Mouse (Mus musculus): ENCODE results near the gene Syngr2. TPM values are rescaled to one million over a fixed set of nuclear protein-coding genes. Genes with fewer than 3 reads are reported as not detected.

Gene Syngr2
- polyA plus RNA-seq, 1 experiment from 2014 or later, result 74.0 TPM

DNA sequence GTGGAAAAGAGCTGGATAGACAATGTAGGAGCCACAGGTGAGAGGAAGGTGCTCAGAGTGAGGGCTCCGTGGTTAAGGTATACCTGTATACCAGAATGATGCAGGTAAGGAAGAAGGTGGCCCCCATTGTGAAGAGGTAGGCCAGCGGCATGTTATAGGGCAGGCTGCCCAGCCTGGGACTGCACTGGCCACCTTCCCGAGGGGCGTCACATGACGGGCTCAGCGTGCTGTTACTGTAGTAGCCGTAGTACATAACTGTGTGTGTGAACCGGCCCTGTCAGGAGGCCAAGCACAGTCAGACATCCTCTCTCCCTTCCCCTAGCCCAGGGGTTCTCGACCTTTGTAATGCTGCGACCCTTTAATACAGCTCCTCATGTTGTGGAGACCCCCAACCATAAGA lies 34.5 kb upstream of the Syngr2 start:
- no peak overlapping the region for H3K27ac ChIP-seq
- H3K27me3 ChIP-seq, result no peaks in the 10 kb centered on the region
- no peak overlapping the region for H3K4me2 ChIP-seq
- 93% methylated on average over 10 of the region's 10 CpGs for WGBS
- H3K4me1 ChIP-seq, result peaks cover 21% of the 10 kb centered on the region
- no peak overlapping the region for H3K9ac ChIP-seq
- peaks cover 48% of the 10 kb centered on the region for H3K36me3 ChIP-seq
- no peak for ATAC-seq (ENCODE audit: insufficient number of reproducible peaks, low FRiP score, low TSS enrichment, low read depth)
- no peak overlapping the region for H3K4me3 ChIP-seq
- H3K9me3 ChIP-seq, result no peaks in the 10 kb centered on the region

DNA sequence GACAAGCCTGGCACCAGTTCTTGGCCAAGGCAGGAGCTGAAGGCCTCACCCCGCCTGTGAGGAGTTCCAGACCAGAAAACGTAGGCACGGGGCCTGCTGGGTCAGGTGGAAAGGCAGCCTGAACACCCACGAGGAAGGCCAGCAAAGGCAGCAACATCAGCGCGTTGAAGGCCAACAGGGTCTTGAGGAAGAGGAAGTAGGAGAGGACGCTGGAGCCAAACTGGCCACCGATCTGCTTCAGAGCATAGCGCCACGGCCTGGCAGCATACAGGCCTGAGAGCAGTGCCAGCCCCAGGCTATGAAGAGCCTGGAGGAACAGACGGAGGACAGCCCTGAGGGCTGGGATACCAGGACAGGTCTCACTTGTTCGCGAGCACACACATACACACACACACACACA lies 33.9 kb upstream of the Syngr2 start:
- no peak overlapping the region for H3K4me2 ChIP-seq
- H3K27me3 ChIP-seq, result no peaks in the 10 kb centered on the region
- no peaks in the 10 kb centered on the region for H3K9me3 ChIP-seq
- peaks cover 27% of the 10 kb centered on the region for H3K4me1 ChIP-seq
- H3K9ac ChIP-seq, result no peak overlapping the region
- H3K36me3 ChIP-seq, result peaks cover 48% of the 10 kb centered on the region
- ATAC-seq (ENCODE audit: insufficient number of reproducible peaks, low FRiP score, low TSS enrichment, low read depth), result no peak
- no peak overlapping the region for H3K4me3 ChIP-seq
- 90% methylated on average over 11 of the region's 13 CpGs for WGBS
- no peak overlapping the region for H3K27ac ChIP-seq

DNA sequence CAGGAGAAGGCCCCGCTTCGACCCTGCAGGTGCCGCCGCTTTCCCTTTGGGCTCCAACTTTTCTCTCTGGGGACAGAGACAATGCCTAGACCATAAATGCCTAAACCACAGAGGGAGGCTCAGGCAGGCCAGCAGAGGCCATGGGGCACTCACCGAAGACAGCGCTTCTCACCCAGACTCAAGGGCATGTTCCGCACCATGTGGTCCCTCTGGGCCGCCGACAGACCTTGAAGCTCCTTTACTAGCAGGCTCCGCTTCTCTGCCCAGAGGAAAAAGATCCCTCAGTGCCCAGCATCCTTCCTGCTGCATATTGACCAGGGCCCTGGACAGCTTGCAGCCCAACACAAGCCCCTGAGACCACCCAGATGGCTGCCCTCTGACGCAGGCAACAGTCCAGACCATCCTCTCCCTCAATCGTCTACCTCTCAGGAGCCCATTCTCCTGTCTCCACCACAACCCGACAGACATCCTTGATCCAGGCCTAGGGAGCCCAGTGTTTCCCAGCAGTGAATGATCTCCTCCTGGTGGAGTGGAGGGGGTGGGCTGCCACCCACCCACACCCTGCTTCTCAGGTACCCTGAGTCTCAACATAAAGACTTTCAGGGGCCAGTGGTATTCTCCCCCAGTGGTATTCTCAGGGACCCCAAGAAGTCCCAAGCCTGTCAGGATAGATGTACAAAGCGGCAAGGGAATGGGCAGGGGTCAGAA lies 33.2 kb upstream of the Syngr2 start:
- Histone ChIP-seq H3K4me2 (no peak overlapping the region), H3K4me1 (peaks cover 34% of the 10 kb centered on the region), H3K4me3 (no peak overlapping the region), H3K27me3 (no peaks in the 10 kb centered on the region), H3K9me3 (no peaks in the 10 kb centered on the region), H3K27ac (no peak overlapping the region), H3K9ac (no peak overlapping the region), H3K36me3 (peaks cover 48% of the 10 kb centered on the region)
- 91% methylated on average over 14 of the region's 14 CpGs for WGBS
- no peak for ATAC-seq (ENCODE audit: insufficient number of reproducible peaks, low FRiP score, low TSS enrichment, low read depth)

DNA sequence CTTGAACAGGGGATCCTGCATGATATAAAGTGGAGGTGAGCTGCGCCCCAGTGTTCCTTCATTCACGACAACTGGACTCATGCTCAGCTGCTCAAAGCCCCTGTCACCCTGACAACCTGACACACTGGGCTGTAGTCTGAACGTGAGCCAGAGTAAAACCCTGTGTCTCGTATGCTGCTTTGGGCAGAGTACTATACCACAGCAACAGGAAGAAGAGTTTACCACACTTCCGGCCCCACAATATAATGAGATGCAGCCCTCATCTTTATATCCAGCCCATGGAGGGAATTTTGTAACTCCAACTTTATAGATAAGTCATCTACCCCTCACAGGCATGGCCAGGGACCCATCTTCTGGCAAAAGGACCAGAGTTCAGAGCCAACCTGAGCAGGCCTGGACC lies 32.4 kb upstream of the Syngr2 start:
- Histone ChIP-seq H3K4me1 (peaks cover 43% of the 10 kb centered on the region), H3K4me3 (no peak overlapping the region), H3K27me3 (0 out of 2 replicates have a peak, but pooled peaks cover 4% of the 10 kb centered on the region), H3K4me2 (no peak overlapping the region), H3K9ac (no peak overlapping the region), H3K9me3 (no peaks in the 10 kb centered on the region), H3K27ac (no peak overlapping the region), H3K36me3 (peaks cover 42% of the 10 kb centered on the region)
- WGBS, result 77% methylated on average over 5 of the region's 5 CpGs
- ATAC-seq (ENCODE audit: insufficient number of reproducible peaks, low FRiP score, low TSS enrichment, low read depth), result no peak

DNA sequence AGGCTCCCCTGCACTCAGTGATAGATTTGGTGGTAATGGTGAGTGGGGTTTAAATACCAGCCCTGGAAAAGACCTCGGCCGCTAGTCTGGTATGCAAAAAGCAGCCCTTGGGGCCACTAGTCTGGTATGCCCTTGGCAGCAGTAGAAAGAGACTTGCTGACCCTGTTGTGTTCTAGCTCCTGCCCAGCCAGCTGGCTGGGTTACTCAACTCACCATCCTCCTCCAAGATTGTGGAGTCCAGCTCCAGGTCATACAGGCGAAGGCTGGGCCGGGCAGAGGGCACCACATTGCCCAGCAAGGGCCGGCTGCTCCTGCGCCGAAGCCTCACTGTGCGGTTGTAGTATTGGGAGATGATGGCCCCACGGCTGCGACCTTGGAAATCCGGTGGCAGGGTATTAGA lies 31.4 kb upstream of the Syngr2 start:
- Histone ChIP-seq H3K9me3 (no peaks in the 10 kb centered on the region), H3K27me3 (peaks cover 9% of the 10 kb centered on the region; the same call in 1 of the 2 replicates), H3K4me2 (no peak overlapping the region), H3K27ac (no peak overlapping the region), H3K4me1 (peaks cover 47% of the 10 kb centered on the region), H3K4me3 (no peak overlapping the region), H3K36me3 (peaks cover 34% of the 10 kb centered on the region), H3K9ac (no peak overlapping the region)
- 90% methylated on average over 11 of the region's 11 CpGs for WGBS
- no peak for ATAC-seq (ENCODE audit: insufficient number of reproducible peaks, low FRiP score, low TSS enrichment, low read depth)

DNA sequence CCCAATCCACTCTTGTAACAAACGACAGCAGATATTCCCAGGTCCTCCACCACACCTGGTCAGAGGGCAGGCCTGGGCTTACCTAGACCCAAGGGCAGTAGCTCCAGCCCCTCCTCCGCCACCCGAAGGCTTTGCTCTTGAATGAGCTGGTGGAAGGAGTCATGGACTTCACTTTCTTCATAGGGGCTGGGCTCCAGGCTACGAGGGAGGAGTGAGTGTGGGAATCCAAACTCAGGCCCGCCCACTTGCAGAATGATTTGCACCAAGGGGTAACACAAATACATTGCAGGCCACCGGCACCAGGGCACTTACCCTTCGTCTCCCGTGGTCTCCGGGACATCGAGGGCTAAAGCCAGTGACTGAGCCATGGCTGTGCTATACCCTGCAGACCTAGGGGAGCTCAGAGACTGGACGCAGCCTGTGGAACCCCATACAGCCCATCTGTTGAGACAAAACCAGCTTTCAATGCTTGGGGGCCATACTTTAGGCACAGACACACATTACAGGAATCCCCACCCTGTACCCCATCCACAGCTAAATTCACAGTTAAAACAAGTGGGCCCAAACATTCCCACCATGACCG lies 30.5 kb upstream of the Syngr2 start:
- Histone ChIP-seq H3K9me3 (no peaks in the 10 kb centered on the region), H3K4me1 (peaks cover 54% of the 10 kb centered on the region), H3K27me3 (peaks cover 10% of the 10 kb centered on the region; the same call in 1 of the 2 replicates), H3K36me3 (peaks cover 26% of the 10 kb centered on the region), H3K27ac (peak overlapping the region; percentile 83), H3K4me2 (peak overlapping the region; percentile 93), H3K9ac (no peak overlapping the region), H3K4me3 (peak overlapping the region; percentile 46)
- WGBS, result 48% methylated on average over 12 of the region's 12 CpGs
- ATAC-seq (ENCODE audit: insufficient number of reproducible peaks, low FRiP score, low TSS enrichment, low read depth), result no peak

DNA sequence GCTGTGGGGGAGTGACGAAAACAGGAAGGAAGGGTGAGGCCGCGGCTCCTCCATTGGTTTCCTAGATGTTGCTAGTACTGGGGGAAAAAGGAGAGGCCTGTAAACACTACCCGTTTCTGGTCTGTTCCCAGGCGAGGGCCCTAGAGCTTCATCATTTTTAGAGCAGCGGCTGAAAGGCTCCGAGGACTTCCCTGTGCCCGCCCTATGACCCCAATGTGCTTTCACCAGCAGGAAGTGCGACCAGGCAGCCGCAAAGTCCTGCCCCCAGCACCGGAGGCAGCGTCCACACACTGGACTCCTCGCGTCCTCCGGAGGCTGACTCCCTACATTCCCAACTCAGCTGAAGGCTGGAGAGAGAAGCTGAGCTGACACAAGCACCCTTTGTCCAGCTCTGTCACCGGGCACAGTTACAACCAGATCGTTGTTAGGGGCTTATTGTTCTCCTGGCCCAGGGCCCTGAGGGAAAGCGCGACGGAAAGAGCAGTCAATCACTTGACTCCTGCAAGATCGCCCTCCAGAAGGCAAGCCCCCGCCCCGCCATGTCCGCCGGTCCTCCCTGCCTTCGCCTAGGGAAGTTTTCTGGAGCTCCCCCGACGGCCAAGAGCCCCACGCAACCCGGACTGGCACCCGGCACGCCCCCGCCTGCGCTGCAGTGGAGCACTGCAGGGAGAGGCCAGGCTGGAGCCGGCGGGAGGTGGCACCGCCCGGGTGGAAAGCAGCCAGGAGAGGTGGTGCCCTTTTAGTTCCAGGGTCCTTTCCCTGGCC lies 29.9 kb upstream of the Syngr2 start:
- Histone ChIP-seq H3K4me1 (peaks cover 54% of the 10 kb centered on the region), H3K9me3 (no peaks in the 10 kb centered on the region)

DNA sequence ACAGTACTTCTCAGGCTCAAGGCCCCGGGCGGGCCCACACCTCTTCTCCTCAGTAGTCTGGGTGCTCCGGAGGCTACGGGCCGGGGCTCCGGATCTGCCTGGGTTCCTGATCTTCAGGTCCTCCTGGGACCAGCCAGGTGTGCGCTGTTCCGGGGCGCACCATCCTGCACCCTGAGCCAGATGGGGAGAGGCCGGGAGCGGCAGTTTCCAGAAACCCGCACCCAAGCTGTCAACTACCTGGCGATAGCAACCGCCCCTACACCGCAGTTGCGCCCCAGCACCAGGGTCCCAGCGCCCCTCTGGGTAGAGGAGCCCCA lies 29.3 kb upstream of the Syngr2 start:
- Histone ChIP-seq H3K4me3 (peak overlapping the region; percentile 46), H3K9ac (peak overlapping the region; percentile 50), H3K36me3 (peaks cover 15% of the 10 kb centered on the region), H3K27me3 (peaks cover 10% of the 10 kb centered on the region; the same call in 1 of the 2 replicates), H3K27ac (peak overlapping the region; percentile 83), H3K4me1 (peaks cover 54% of the 10 kb centered on the region), H3K4me2 (peak overlapping the region; percentile 93), H3K9me3 (no peaks in the 10 kb centered on the region)
- 2% methylated on average over 17 of the region's 17 CpGs for whole genome bisulfite sequencing
- peak; percentile 17 for ATAC-seq (ENCODE audit: insufficient number of reproducible peaks, low FRiP score, low TSS enrichment, low read depth)

More for the DNA sequence above, 29.9 kb upstream of the Syngr2 start:
- Histone ChIP-seq H3K36me3 (peaks cover 21% of the 10 kb centered on the region), H3K27ac (peak overlapping the region; percentile 83), H3K4me2 (peak overlapping the region; percentile 93), H3K4me3 (peak overlapping the region; percentile 46), H3K27me3 (peaks cover 10% of the 10 kb centered on the region; the same call in 1 of the 2 replicates), H3K9ac (peak overlapping the region; percentile 50)
- 3% methylated on average over 38 of the region's 38 CpGs for WGBS
- peak; percentile 25; the same call in 1 of the 2 replicates for ATAC-seq (ENCODE audit: insufficient number of reproducible peaks, low FRiP score, low TSS enrichment, low read depth)

DNA sequence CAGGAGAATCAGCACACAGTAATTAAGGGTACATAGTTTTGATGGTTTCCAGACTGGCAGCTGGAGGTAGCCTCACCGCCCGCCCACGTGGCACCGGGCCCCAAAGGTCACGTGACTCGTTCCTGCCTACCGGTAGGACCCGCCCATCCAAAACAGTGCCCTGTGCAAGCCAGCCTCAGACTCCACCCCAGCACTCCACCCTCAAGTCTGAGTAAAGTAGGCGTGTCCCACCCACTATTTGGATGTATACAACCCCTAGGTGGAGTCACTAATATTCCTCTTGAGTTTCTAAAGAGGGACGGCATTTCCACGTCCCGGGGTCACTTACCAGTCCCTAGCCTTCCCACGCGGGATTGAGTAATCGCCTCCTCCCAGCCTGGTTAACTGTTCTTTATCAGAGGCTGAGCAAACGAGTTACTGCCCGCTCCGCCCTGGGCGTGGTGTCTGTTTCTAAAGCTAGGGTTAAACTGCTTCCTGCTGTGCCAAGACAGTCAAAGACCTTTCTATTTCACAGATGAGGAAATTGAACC lies 28.8 kb upstream of the Syngr2 start:
- Histone ChIP-seq H3K4me2 (peak overlapping the region; percentile 93), H3K36me3 (peaks cover 10% of the 10 kb centered on the region), H3K9me3 (no peaks in the 10 kb centered on the region), H3K27ac (peak overlapping the region; percentile 83), H3K9ac (peak overlapping the region; percentile 50), H3K4me3 (peak overlapping the region; percentile 46), H3K4me1 (peaks cover 54% of the 10 kb centered on the region), H3K27me3 (peaks cover 10% of the 10 kb centered on the region; the same call in 1 of the 2 replicates)
- WGBS, result 1% methylated on average over 19 of the region's 19 CpGs
- peak; percentile 78 for ATAC-seq (ENCODE audit: insufficient number of reproducible peaks, low FRiP score, low TSS enrichment, low read depth)

DNA sequence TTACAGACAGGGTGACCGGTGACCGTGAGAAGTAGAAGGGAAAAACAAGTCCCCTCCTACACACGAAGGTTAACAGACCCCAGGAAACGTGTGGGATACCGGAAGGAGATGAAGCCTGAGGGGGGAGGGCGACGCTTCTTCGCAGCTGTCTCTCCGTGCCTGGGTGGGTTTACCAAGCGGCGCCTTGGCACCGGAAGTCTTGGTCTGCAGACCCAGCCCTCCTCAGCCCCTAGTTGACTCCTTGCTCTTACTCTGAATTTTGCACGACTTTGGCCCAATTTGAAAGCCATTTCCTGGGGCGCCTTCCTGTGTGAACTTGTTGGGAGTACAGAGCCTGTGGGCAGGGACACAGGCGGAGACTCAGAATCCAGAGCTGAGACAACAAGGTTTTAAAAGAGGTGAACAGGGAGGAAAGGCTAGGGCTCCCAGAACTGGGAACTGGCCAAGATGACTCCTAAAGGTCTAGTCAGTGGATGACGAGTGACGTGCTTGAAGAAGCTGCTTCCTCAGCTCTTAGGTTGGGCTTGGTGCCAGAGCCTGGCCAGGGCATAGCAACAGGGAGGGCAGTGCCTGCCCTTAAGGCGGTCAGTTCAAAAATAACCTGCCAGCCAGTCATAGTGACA lies 28.2 kb upstream of the Syngr2 start:
- WGBS, result 15% methylated on average over 18 of the region's 18 CpGs
- no peak overlapping the region for H3K9ac ChIP-seq
- no peak for ATAC-seq (ENCODE audit: insufficient number of reproducible peaks, low FRiP score, low TSS enrichment, low read depth)

DNA sequence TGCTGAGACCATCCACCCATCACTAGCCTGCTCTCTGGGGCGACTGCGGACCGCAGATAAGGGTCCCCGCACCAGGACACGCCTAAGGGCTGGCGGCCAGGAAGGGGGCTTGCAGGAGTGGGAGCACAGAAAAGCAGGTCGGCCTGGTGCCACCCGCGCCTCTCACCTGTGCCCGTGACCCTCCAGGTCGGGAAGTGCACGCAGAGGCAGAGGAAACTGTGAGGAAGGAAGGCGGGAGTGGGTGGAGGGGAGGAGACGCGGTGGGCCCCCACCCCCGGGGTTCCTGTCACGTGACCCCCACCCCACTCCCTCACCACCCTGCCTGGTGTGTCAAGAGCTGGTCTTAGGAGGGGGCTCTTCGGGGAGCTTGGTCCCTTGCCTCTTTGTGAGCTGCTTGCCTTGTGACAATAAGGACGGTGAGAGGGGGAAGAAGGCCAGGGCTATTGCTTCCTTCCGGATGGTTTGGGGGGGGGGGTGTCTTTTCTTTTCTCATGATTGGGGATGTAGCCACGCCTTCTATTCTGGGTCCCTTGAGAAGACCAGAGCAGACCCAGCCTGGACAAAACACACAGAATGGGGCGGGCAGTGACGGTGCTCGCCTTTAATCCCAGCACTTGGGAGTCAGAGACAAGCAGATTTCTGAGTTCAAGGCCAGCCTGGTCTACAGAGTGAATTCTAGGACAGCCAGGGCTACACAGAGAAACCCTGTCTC lies 27.3 kb upstream of the Syngr2 start, which contains the start of the genes Tmc8 and Tmc6:
TSS of gene Tmc8 (plus strand) at position 84 of the 712 bp plus-strand sequence.
TSS of gene Tmc6 (minus strand) at position 206 of the 712 bp plus-strand sequence.
- Histone ChIP-seq H3K4me1 (peaks cover 54% of the 10 kb centered on the region), H3K4me3 (peak within 1 kb of the TSS; percentile 46), H3K27ac (peak within 1 kb of the TSS; percentile 83), H3K27me3 (peaks cover 10% of the 10 kb centered on the region; the same call in 1 of the 2 replicates), H3K9me3 (no peaks in the 10 kb centered on the region), H3K36me3 (peaks cover 6% of the 10 kb centered on the region), H3K4me2 (peak within 1 kb of the TSS; percentile 93), H3K9ac (no peak within 1 kb of the TSS; the same call in 1 of the 2 replicates)
- no peak for ATAC-seq (ENCODE audit: insufficient number of reproducible peaks, low FRiP score, low TSS enrichment, low read depth)
- whole genome bisulfite sequencing, result 49% methylated on average over 24 of the region's 24 CpGs

More for the DNA sequence above, 28.2 kb upstream of the Syngr2 start:
- Histone ChIP-seq H3K27ac (peak overlapping the region; percentile 83), H3K4me1 (peaks cover 54% of the 10 kb centered on the region), H3K27me3 (peaks cover 10% of the 10 kb centered on the region; the same call in 1 of the 2 replicates), H3K9me3 (no peaks in the 10 kb centered on the region), H3K4me3 (peak overlapping the region; percentile 46), H3K36me3 (peaks cover 6% of the 10 kb centered on the region), H3K4me2 (peak overlapping the region; percentile 93)
